Mouse (Mus musculus) limb, embryonic 15.5 days (tissue): Measurements from ENCODE around the gene Ankub1. TPM values are rescaled to one million over a fixed set of nuclear protein-coding genes. Genes with fewer than 3 reads are reported as not detected.

ENCODE experiments used
- ATAC-seq: fragments of 200-750 bp; cut with Nextera tagmentation; 2 replicates; pipeline ENCODE4 v1.8.0; 2017; ENCODE audit warnings: low read depth, moderate TSS enrichment; ENCODE audit not compliant: insufficient number of reproducible peaks, low FRiP score, low TSS enrichment
- H3K27ac ChIP-seq: fragments of 300-500 bp; sonication (generic); 2 replicates; pipeline ENCODE4 v1.5.1; 2015; ENCODE audit warnings: moderate library complexity, mild to moderate bottlenecking, inconsistent platforms
- H3K27me3 ChIP-seq: fragments of 300-500 bp; sonication (generic); 2 replicates; pipeline ENCODE4 v1.6.1; 2015; ENCODE audit warnings: inconsistent platforms
- H3K36me3 ChIP-seq: fragments of 300-500 bp; sonication (generic); 2 replicates; pipeline ENCODE4 v1.6.1; 2015; ENCODE audit warnings: inconsistent platforms
- H3K4me1 ChIP-seq: fragments of 300-500 bp; sonication (generic); 2 replicates; pipeline ENCODE4 v1.6.1; 2015; ENCODE audit warnings: inconsistent platforms
- H3K4me2 ChIP-seq: fragments of 300-500 bp; sonication (generic); 2 replicates; pipeline ENCODE4 v1.6.1; 2015; ENCODE audit warnings: mild to moderate bottlenecking, inconsistent platforms
- H3K4me3 ChIP-seq: fragments of 300-500 bp; sonication (generic); 2 replicates; pipeline ENCODE4 v1.5.1; 2015; ENCODE audit warnings: mild to moderate bottlenecking, inconsistent platforms
- H3K9ac ChIP-seq: fragments of 300-500 bp; sonication (generic); 2 replicates; pipeline ENCODE4 v1.6.1; 2015; ENCODE audit warnings: inconsistent platforms
- H3K9me3 ChIP-seq: fragments of 300-500 bp; sonication (generic); 2 replicates; pipeline ENCODE4 v1.6.1; 2016; ENCODE audit warnings: inconsistent platforms
- WGBS: fragments of 180-500 bp; shearing (Covaris S2); methylation state at CpG from one replicate; pipeline ENCODE4 v1.1.7; 2015; 5-methylcytosine and 5-hydroxymethylcytosine counted together
- polyA plus RNA-seq: library from polyadenylated mRNA; unstranded; fragments of >200 nt; fragmentation: Nextera tagmentation; extraction: Ambion mirVana; gene quantifications from 2 replicates; pipeline ENCODE4 v1.2.1, GENCODE M21; 2015

The Ankub1 gene
- polyA plus RNA-seq, 1 experiment from 2014 or later = 0.14 TPM

DNA sequence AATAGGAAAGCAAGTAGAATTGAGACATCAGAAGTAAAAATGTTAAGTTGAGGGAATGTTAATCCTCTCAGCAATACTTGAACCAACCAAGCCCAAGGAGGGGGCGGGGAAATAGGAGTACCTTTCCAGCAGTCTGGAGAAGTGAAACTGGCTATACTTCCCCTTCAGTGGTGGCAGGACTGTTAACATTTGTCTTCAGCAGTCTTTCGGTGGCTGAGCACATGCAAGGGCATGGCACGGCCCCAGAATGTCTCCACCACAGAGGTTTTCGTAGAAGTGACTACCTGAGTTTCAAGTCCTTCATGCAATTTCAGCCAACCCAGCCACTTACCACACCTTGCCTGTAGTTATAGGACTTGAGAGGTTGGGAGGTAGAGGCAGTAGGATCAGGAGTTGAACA lies 19.0 kb downstream of the Ankub1 start:
- no peak overlapping the region for H3K9ac ChIP-seq
- no peaks in the 10 kb centered on the region for H3K36me3 ChIP-seq
- H3K9me3 ChIP-seq = no peaks in the 10 kb centered on the region
- no peak overlapping the region for H3K4me2 ChIP-seq
- H3K4me1 ChIP-seq = no peaks in the 10 kb centered on the region
- ATAC-seq = no peak
- H3K4me3 ChIP-seq = no peak overlapping the region
- 80% methylated on average over 4 of the region's 4 CpGs for WGBS
- no peaks in the 10 kb centered on the region for H3K27me3 ChIP-seq
- H3K27ac ChIP-seq = no peak overlapping the region

DNA sequence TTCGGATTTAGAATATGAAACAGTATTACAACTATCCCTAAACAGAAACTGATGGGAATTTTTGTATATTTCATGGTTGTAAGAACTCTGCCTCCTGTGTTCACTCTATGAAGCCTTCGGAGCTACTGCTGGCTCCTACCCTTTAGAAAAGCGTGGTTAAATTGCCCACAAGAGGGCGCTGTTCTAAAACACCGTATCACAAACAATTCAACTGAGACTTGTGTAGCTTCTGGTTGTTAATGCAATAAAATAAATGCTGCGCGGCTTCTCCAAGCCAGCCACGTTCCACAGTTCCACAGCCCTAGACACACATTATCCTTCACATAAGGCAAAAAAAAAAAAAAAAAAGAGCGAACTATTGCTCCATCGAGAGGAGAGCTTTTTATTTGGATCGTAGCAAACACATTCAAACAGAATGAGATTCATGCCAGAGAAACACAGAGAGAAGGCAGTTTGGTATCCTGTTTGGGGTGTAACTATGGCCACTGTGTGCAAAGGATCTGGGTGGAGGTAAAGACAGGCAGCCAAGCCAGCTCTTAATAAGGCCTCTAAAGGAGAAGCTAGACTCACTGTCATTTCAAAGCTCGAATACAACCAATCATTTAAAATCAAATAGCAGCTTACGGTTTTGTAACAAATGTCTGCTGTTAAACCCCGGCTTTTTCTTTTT lies 25.4 kb downstream of the Ankub1 start:
- no peaks in the 10 kb centered on the region for H3K27me3 ChIP-seq
- no peak overlapping the region for H3K27ac ChIP-seq
- WGBS = 23% methylated on average over 14 of the region's 14 CpGs
- no peak overlapping the region for H3K9ac ChIP-seq
- H3K4me3 ChIP-seq = peak overlapping the region; percentile 23
- H3K4me2 ChIP-seq = peak overlapping the region; percentile 42
- ATAC-seq = no peak
- H3K9me3 ChIP-seq = no peaks in the 10 kb centered on the region
- H3K36me3 ChIP-seq = no peaks in the 10 kb centered on the region
- no peaks in the 10 kb centered on the region for H3K4me1 ChIP-seq

DNA sequence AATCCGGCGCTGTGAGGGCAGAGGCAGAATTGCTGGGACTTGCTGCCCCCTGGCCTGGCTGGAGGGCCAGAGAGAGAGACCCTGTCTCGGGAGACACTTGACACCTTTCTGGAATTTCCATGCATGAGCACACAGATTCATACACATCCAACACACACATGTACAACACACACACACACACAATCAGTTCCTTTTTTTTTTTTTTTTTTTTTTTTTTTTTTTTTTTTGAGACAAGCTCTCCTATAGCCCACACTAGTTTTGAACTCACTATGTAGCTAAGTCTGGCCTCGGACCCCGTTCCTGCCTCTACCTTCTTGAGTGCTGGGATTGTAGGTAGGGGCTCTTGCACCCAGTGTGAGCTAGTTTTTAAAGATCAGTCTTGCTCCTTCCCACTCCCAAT lies 26.7 kb downstream of the Ankub1 start:
- Histone ChIP-seq H3K4me1 (no peaks in the 10 kb centered on the region), H3K4me3 (no peak overlapping the region), H3K27ac (no peak overlapping the region), H3K4me2 (no peak overlapping the region), H3K36me3 (no peaks in the 10 kb centered on the region), H3K27me3 (no peaks in the 10 kb centered on the region), H3K9me3 (no peaks in the 10 kb centered on the region), H3K9ac (no peak overlapping the region)
- no peak for ATAC-seq
- whole genome bisulfite sequencing = 90% methylated on average over 5 of the region's 5 CpGs

DNA sequence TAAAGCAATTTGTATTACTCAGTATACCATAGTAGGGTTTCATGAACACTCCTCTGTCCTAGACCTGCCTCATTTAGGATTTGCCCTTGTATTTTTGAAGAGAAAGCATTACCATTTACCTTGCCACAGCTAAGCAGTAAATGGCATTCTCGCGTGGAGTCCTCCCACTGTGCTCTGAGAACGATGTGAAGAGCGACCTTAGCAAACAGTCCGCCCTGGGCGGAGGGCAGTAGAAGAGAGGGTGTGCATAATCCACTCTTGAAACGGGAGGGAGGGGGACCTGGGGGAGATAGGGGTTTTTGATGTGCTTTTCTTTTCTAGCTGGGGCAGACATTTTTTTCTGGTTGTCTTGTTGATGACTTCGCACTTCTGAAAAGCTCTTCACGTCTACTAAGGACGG lies 27.9 kb downstream of the Ankub1 start:
- Histone ChIP-seq H3K4me3 (no peak overlapping the region), H3K27me3 (no peaks in the 10 kb centered on the region), H3K36me3 (no peaks in the 10 kb centered on the region), H3K9ac (no peak overlapping the region), H3K27ac (no peak overlapping the region), H3K4me2 (no peak overlapping the region), H3K9me3 (no peaks in the 10 kb centered on the region), H3K4me1 (no peaks in the 10 kb centered on the region)
- 83% methylated on average over 10 of the region's 10 CpGs for WGBS
- no peak for ATAC-seq

DNA sequence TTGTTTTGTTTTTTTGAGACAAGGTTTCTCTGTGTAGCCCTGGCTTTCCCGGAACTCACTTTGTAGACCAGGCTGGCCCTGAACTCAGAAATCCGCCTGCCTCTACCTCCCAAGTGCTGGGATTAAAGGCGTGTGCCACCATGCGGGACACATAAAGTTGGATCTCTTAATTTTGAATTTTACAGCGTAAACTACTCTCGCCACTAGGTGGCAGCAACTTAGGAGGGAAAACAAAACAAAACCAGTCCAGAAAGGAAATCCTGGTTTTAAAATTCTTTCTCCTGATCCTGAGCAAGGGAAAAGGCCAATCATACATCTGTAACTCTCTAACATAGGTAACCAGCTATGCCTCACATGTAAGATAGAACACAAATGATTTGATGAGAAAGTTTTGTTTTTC lies 28.9 kb downstream of the Ankub1 start:
- no peak overlapping the region for H3K27ac ChIP-seq
- H3K4me3 ChIP-seq = no peak overlapping the region
- WGBS = 19% methylated on average over 6 of the region's 6 CpGs
- H3K36me3 ChIP-seq = no peaks in the 10 kb centered on the region
- H3K27me3 ChIP-seq = no peaks in the 10 kb centered on the region
- no peak for ATAC-seq
- no peak overlapping the region for H3K4me2 ChIP-seq
- H3K4me1 ChIP-seq = no peaks in the 10 kb centered on the region
- no peaks in the 10 kb centered on the region for H3K9me3 ChIP-seq
- no peak overlapping the region for H3K9ac ChIP-seq

DNA sequence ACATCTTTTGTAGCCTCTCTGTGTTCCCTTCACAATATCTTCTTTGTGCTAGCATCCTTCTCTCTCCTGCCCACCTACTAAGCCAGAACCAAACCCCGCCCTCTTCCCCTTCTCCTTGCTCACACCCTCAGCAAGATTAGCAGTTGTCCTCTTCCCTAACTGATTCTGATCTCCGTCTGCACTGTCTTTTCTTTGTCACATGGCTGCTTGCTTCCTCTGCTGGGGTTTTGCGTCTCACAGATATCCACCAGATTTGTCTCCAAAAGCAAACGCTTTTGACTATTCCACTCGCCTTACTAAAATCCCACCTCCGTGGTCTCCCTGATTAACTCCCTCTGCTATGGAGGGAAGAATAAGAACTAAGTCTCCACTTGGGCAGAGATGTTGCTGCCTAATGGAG lies 34.0 kb downstream of the Ankub1 start:
- no peaks in the 10 kb centered on the region for H3K4me1 ChIP-seq
- ATAC-seq = no peak
- no peaks in the 10 kb centered on the region for H3K27me3 ChIP-seq
- H3K36me3 ChIP-seq = no peaks in the 10 kb centered on the region
- H3K4me2 ChIP-seq = no peak overlapping the region
- no peak overlapping the region for H3K4me3 ChIP-seq
- no peak overlapping the region for H3K27ac ChIP-seq
- no peaks in the 10 kb centered on the region for H3K9me3 ChIP-seq
- 69% methylated on average over 6 of the region's 6 CpGs for WGBS
- no peak overlapping the region for H3K9ac ChIP-seq

DNA sequence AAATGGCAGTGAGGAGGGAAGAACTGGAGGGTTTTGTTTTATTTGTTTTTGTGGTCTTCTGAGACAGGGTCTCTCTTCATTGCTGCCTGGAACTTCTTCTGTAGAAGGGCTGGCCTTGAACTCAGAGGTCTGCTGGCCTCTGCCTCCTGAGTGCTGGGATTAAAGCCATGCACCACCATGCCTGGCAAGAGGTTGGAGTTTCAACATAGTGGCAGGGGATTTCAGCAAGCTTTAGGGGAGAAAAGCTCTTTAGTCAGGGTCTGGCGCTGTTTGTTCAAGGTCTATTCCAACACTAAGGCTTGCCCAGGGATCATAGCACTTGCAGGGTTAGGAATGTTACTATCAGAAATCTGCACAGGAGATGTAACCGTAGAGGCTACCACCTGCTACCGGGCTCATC lies 39.0 kb downstream of the Ankub1 start:
- no peaks in the 10 kb centered on the region for H3K27me3 ChIP-seq

DNA sequence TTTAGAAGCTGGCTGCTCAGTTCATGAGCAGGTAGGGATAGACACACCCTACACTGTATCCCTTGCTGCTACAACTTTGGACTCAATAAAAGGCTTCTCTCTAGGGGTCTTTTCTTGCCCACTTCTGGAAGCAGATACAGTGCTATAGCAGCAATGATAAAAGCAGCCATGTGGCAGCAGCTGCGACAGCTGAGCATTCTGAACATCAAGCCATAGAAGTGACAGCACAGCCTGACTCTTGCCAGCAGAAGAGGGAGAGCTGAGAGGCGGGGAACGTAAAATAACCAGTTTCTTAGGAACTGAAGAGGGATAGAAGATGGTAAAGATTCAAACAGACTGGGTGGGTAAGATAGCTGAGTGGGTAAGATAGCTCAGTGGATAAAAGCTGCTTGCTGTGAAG lies 40.1 kb downstream of the Ankub1 start:
- 82% methylated on average over 3 of the region's 3 CpGs for WGBS
- no peak for ATAC-seq
- H3K9ac ChIP-seq = no peak overlapping the region

More for the DNA sequence above, 39.0 kb downstream of the Ankub1 start:
- WGBS = 85% methylated on average over 3 of the region's 3 CpGs
- Histone ChIP-seq H3K4me2 (no peak overlapping the region), H3K4me1 (no peaks in the 10 kb centered on the region), H3K27ac (no peak overlapping the region), H3K4me3 (no peak overlapping the region), H3K36me3 (peaks cover 4% of the 10 kb centered on the region; the same call in 1 of the 2 replicates), H3K9ac (no peak overlapping the region), H3K9me3 (no peaks in the 10 kb centered on the region)
- ATAC-seq = no peak

DNA sequence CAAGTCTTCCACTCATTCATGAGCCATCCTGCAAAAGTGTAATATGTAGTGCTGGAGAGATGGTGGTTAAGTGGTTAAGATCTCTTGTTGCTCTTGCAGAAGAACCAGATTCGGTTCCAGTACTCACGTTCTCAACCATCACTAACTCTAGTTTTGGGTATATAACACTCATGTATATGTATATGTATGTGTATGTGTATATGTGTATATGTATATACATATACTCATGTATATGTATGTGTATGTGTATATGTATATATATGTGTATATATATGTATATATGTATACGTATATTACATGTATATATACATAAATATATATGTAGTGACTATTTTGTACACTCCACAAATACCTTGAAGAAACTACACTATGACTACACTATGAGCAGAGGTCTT lies 40.7 kb downstream of the Ankub1 start:
- WGBS = 69% methylated on average over 3 of the region's 3 CpGs
- Histone ChIP-seq H3K4me3 (peak overlapping the region; percentile 76), H3K4me2 (peak overlapping the region; percentile 67), H3K27ac (peak overlapping the region; percentile 85; the same call in 1 of the 2 replicates), H3K4me1 (no peaks in the 10 kb centered on the region), H3K27me3 (no peaks in the 10 kb centered on the region), H3K9me3 (no peaks in the 10 kb centered on the region), H3K9ac (peak overlapping the region; percentile 52; the same call in 1 of the 2 replicates), H3K36me3 (peaks cover 4% of the 10 kb centered on the region; the same call in 1 of the 2 replicates)
- no peak for ATAC-seq

More for the DNA sequence above, 40.1 kb downstream of the Ankub1 start:
- Histone ChIP-seq H3K36me3 (peaks cover 4% of the 10 kb centered on the region; the same call in 1 of the 2 replicates), H3K9me3 (no peaks in the 10 kb centered on the region), H3K27me3 (no peaks in the 10 kb centered on the region), H3K4me3 (no peak overlapping the region), H3K27ac (no peak overlapping the region), H3K4me1 (no peaks in the 10 kb centered on the region), H3K4me2 (no peak overlapping the region)

DNA sequence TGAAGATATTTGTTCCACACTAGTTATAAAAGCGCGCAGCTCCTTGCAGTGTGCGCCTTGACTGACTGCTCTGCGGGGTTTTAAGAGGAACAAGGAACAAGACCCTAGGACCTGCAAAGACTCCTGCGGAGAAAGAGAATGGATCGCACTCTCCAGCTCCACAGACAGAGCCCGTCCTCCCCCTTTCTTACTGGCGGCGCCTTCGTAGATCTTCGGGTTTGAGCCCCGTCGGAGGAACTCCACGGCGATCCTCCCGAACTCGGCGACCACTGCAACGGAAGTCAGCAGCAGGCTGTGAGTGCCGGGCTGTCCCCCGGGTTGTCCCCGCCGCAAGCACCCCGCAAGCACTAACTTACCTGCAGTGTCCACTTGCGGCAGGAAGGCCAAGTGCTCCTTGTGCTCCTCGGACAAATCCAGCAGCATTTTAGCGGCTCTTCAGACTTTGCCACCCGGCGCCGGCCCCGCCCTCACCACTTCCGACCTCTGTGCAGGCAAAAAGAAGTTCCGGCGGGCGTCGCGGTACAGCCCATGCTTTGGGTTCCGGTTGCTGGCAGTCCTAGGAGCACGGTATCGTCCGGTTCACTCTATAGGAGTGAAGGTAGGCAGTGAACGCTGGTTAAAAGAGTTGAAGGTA lies 41.3 kb downstream of the Ankub1 start, which contains the start of gene Commd2:
TSS of gene Commd2 (minus strand) at position 485 of the 634 bp plus-strand sequence.
- peak within 1 kb of the TSS; percentile 76 for H3K4me3 ChIP-seq
- H3K4me2 ChIP-seq = peak within 1 kb of the TSS; percentile 67
- peaks cover 9% of the 10 kb centered on the region for H3K36me3 ChIP-seq
- under 1% methylated on average over 42 of the region's 42 CpGs for WGBS
- peak; percentile 87 for ATAC-seq
- no peaks in the 10 kb centered on the region for H3K9me3 ChIP-seq
- peak within 1 kb of the TSS; percentile 85 for H3K27ac ChIP-seq
- H3K27me3 ChIP-seq = no peaks in the 10 kb centered on the region
- no peaks in the 10 kb centered on the region for H3K4me1 ChIP-seq
- peak within 1 kb of the TSS; percentile 52 for H3K9ac ChIP-seq

DNA sequence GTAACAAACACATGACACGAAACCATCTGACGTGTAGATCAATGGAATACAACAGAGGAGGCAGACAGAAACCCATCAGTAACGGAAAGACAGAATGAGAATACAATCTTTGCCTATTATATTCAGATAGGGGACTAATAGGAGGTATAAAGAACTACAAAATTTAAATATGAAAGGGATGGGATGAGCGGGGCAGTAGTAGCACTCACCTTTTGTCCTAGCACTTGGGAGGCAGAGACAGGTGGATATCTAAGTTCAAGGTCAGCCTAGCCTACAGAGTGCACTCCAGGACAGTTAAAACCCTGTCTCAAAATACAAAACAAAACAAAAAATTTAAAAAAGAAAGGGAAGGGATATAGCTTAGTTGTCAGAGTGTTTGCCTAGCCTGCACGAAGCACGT lies 49.4 kb downstream of the Ankub1 start:
- no peaks in the 10 kb centered on the region for H3K27me3 ChIP-seq
- ATAC-seq = no peak
- H3K27ac ChIP-seq = no peak overlapping the region
- H3K4me3 ChIP-seq = no peak overlapping the region
- 90% methylated on average over 6 of the region's 6 CpGs for WGBS
- no peaks in the 10 kb centered on the region for H3K9me3 ChIP-seq
- H3K36me3 ChIP-seq = peaks cover 20% of the 10 kb centered on the region
- no peak overlapping the region for H3K9ac ChIP-seq
- no peak overlapping the region for H3K4me2 ChIP-seq
- H3K4me1 ChIP-seq = no peaks in the 10 kb centered on the region

DNA sequence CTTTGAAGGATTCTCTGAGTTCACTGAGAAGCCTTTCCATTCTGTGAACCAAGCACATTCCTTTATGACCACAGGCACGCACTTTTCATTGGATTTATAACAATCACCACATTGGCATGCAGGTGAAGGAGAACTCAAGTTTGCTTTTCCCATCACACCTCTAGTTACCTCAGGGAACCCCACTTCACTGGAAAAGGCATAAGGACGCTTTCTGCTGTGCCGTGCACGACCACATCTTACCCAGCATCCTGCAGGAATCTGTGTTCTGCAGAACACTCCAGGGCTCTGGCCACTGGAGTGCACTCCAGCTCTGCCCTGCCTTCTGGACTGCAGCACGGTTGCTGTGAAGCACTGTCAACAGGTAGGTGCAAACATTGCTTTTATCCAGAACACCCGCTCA lies 55.0 kb downstream of the Ankub1 start:
- ATAC-seq = no peak
- Histone ChIP-seq H3K36me3 (no peaks in the 10 kb centered on the region), H3K9ac (no peak overlapping the region), H3K4me2 (no peak overlapping the region), H3K27ac (no peak overlapping the region), H3K4me1 (no peaks in the 10 kb centered on the region; the same call in 1 of the 2 replicates), H3K27me3 (no peaks in the 10 kb centered on the region), H3K4me3 (no peak overlapping the region), H3K9me3 (no peaks in the 10 kb centered on the region)
- WGBS = 49% methylated on average over 6 of the region's 6 CpGs
